Mouse (Mus musculus): ENCODE data around the gene Ryr2. TPM values are rescaled to one million over a fixed set of nuclear protein-coding genes. Genes with fewer than 3 reads are reported as not detected.

Ryr2 gene
- polyA plus RNA-seq, 1 experiment, result not detected

- Histone ChIP-seq H3K27ac (ENCODE audit: insufficient read depth, low read depth, low read length) (no peak overlapping the region), H3K4me3 (ENCODE audit: insufficient read depth, low read length) (no peak overlapping the region), H3K4me1 (ENCODE audit: control insufficient read depth, insufficient read depth, low read length) (no peaks in the 10 kb centered on the region)
- TF ChIP-seq POLR2A (IDR thresholded peaks at IDR 0.05; ENCODE audit: borderline replicate concordance, low read depth, low read length) (no peak), CTCF (IDR thresholded peaks at IDR 0.05; ENCODE audit: low read depth, low read length) (no peak)
Measured at GRCm38 (mm10) chr13:11928709-11929108, 178.0 kb downstream of the Ryr2 start.

GRCm38 (mm10) chr13:11927727-11928126 is 179.0 kb downstream of the Ryr2 start:
- TF ChIP-seq POLR2A (IDR thresholded peaks at IDR 0.05; ENCODE audit: borderline replicate concordance, low read depth, low read length) (no peak), CTCF (IDR thresholded peaks at IDR 0.05; ENCODE audit: low read depth, low read length) (no peak)
- Histone ChIP-seq H3K27ac (ENCODE audit: insufficient read depth, low read depth, low read length) (no peak overlapping the region), H3K4me1 (ENCODE audit: control insufficient read depth, insufficient read depth, low read length) (no peaks in the 10 kb centered on the region), H3K4me3 (ENCODE audit: insufficient read depth, low read length) (no peak overlapping the region)

DNA sequence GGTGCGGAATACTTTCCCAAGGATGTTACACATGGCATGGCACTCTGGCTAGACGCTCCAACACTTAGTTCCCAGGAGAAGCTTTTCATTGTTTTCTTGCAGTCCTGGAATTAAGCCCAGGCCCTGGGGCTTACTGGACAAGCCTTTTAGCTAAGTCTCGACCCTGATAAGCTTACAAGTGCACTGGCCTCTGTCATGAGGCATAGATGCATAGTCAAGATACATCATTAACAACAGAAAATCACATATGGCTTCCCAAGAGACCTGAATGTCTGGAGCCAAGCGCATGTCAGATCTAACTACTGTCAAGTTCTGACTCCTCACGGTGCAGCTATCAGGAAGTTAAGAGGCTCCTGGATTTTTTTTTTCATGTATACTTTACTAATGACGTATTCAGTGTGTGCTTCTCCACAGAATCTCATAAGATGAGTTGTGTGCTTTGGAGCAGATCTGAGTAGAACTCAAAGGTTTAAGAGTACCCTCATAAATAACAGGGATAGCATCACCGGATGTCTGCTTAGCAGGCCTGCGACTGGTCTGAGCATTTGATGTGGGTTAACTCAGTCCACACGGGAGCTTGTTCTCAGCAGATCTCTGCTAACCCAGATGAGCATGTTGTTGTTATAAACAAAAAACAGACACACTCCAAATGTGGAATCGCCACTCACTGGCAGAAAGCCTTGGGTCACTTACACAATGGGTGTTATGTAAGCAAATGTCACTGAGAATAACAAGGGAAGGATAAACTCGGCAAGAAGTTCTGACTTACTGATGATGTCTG is 179.8 kb downstream of the Ryr2 start:
- H3K4me3 ChIP-seq (ENCODE audit: insufficient read depth, low read length), result no peak overlapping the region
- no peak overlapping the region for H3K27ac ChIP-seq (ENCODE audit: insufficient read depth, low read depth, low read length)
- no peaks in the 10 kb centered on the region for H3K4me1 ChIP-seq (ENCODE audit: control insufficient read depth, insufficient read depth, low read length)
- no peak for TF ChIP-seq POLR2A (IDR thresholded peaks at IDR 0.05; ENCODE audit: borderline replicate concordance, low read depth, low read length)
- no peak for TF ChIP-seq CTCF (IDR thresholded peaks at IDR 0.05; ENCODE audit: low read depth, low read length)

DNA sequence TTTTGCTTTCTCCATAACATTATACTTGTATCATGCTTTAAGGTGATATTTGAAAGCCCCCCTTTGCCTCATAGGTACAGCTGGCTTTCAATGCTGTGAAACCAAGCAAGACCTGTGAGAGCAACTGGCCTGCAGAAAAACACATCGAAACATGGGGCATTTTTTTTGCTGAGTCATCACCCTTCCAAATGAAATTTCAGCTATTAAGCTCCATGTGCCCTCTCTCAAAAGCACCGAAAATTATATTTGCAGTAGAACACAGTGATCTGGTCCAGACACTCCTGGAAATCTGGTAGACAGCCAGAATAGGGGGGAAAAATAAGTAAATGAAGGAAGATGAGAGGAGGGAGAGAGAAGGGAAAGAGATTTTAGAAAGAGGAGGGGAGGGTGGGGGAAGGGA is 180.5 kb downstream of the Ryr2 start:
- no peak overlapping the region for H3K4me3 ChIP-seq (ENCODE audit: insufficient read depth, low read length)
- H3K27ac ChIP-seq (ENCODE audit: insufficient read depth, low read depth, low read length), result no peak overlapping the region
- TF ChIP-seq CTCF (IDR thresholded peaks at IDR 0.05; ENCODE audit: low read depth, low read length), result no peak
- no peak for TF ChIP-seq POLR2A (IDR thresholded peaks at IDR 0.05; ENCODE audit: borderline replicate concordance, low read depth, low read length)
- H3K4me1 ChIP-seq (ENCODE audit: control insufficient read depth, insufficient read depth, low read length), result no peaks in the 10 kb centered on the region

DNA sequence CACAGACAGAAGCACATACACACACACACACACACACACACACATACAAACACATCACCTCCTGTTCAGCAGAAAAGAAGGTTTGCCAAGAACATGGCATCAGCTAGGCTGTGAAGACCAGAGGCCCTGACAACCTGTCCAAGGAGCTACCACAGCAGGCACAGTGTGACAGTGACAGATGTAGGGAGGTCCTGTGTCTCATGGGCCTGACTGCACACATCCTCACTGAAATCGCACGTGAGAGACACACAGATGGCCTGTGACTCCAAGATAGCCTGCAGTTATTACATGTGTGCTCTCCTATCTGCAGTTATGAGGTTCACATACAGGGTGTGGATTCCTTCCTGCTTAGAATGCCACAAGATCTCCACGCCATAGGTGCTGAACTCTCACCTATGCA is 182.0 kb downstream of the Ryr2 start:
- H3K4me1 ChIP-seq (ENCODE audit: control insufficient read depth, insufficient read depth, low read length), result no peaks in the 10 kb centered on the region
- TF ChIP-seq CTCF (IDR thresholded peaks at IDR 0.05; ENCODE audit: low read depth, low read length) (no peak), POLR2A (IDR thresholded peaks at IDR 0.05; ENCODE audit: borderline replicate concordance, low read depth, low read length) (no peak)
- no peak overlapping the region for H3K4me3 ChIP-seq (ENCODE audit: insufficient read depth, low read length)
- no peak overlapping the region for H3K27ac ChIP-seq (ENCODE audit: insufficient read depth, low read depth, low read length)

DNA sequence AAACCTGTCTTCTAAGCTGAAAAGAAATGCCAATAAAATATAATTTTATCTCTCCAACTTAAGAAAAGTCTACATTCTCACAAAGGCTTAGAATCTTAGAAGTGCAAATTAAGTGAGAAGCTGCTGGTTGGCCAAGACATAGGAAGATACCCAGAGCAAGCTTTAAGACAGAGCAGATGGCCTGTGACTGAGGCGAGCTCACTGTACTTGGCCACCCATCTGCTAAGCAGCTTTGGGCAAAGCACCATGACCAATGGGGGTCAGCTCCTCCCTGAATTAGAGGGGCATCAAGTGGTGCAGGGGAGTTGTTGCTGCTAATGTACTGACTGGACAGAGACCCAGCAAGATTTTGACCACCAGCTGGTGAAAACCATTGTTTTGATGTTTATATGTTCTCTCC is 186.2 kb downstream of the Ryr2 start:
- H3K27ac ChIP-seq (ENCODE audit: insufficient read depth, low read depth, low read length), result no peak overlapping the region
- no peaks in the 10 kb centered on the region for H3K4me1 ChIP-seq (ENCODE audit: control insufficient read depth, insufficient read depth, low read length)
- no peak for TF ChIP-seq CTCF (IDR thresholded peaks at IDR 0.05; ENCODE audit: low read depth, low read length)
- H3K4me3 ChIP-seq (ENCODE audit: insufficient read depth, low read length), result no peak overlapping the region

DNA sequence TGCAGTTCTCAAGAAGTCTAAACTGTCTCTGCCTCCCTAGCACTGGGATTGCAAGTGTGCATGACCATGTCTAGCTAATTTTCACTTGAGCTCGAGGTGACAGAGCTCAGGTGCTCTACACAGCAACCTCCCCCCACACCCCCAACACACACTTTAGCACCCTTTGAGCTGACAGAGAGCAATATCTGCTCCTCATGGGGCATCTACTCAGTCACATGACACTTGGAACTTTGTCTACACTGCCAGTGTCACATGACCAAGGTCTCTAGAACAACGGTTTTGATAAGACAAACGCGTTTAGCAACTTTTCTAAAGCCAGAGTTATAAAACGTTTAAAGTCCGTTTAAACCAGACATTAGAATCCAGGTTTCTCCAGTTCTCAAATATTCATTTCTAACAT is 187.3 kb downstream of the Ryr2 start:
- Histone ChIP-seq H3K27ac (ENCODE audit: insufficient read depth, low read depth, low read length) (no peak overlapping the region), H3K4me3 (ENCODE audit: insufficient read depth, low read length) (no peak overlapping the region), H3K4me1 (ENCODE audit: control insufficient read depth, insufficient read depth, low read length) (no peaks in the 10 kb centered on the region)
- TF ChIP-seq CTCF (IDR thresholded peaks at IDR 0.05; ENCODE audit: low read depth, low read length) (no peak), POLR2A (IDR thresholded peaks at IDR 0.05; ENCODE audit: borderline replicate concordance, low read depth, low read length) (no peak)

DNA sequence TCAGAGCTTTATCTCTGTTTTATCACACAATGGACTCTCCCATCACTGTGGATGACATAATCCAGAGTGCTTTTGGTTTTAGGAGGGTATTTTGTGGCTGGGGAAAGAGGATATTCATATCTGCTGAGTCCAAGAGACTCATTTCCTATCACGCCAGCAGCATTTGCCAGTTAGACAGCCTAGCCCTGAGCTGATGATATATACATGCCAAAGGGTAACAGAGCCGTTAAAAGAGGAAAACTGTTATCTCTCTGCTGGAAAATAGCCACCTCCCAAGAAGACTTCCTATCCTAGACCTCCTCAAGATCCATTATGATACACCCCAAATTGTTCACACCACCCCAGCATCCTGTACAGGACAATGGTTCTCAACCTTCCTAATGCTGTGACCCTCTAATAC is 191.1 kb downstream of the Ryr2 start:
- H3K4me3 ChIP-seq (ENCODE audit: insufficient read depth, low read length), result no peak overlapping the region
- H3K4me1 ChIP-seq (ENCODE audit: control insufficient read depth, insufficient read depth, low read length), result no peaks in the 10 kb centered on the region
- no peak for TF ChIP-seq CTCF (IDR thresholded peaks at IDR 0.05; ENCODE audit: low read depth, low read length)
- TF ChIP-seq POLR2A (IDR thresholded peaks at IDR 0.05; ENCODE audit: borderline replicate concordance, low read depth, low read length), result no peak
- H3K27ac ChIP-seq (ENCODE audit: insufficient read depth, low read depth, low read length), result no peak overlapping the region

GRCm38 (mm10) chr13:11914682-11915081 is 192.1 kb downstream of the Ryr2 start:
- Histone ChIP-seq H3K4me3 (ENCODE audit: insufficient read depth, low read length) (no peak overlapping the region), H3K27ac (ENCODE audit: insufficient read depth, low read depth, low read length) (no peak overlapping the region), H3K4me1 (ENCODE audit: control insufficient read depth, insufficient read depth, low read length) (no peaks in the 10 kb centered on the region)
- TF ChIP-seq POLR2A (IDR thresholded peaks at IDR 0.05; ENCODE audit: borderline replicate concordance, low read depth, low read length), result no peak
- TF ChIP-seq CTCF (IDR thresholded peaks at IDR 0.05; ENCODE audit: low read depth, low read length), result no peak

DNA sequence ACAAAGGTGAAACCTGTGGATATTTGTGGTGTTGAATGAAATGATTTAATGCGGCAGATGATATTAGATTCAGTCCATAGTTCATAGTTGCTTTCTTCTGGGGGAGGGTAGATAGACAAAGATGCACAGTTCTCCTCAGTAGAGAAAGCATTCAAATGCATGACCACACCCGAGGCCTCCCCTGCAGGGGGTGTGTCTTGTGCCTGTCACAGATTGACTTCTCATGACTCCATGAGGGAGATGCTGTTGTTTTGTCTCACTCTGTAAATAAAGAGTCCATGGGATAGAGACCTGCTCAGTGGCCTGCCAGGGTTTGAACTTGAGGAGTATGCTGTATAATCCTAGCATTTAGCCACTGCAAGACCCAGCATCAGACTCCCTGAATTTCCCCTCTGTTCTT is 194.5 kb downstream of the Ryr2 start:
- TF ChIP-seq POLR2A (IDR thresholded peaks at IDR 0.05; ENCODE audit: borderline replicate concordance, low read depth, low read length) (no peak), CTCF (IDR thresholded peaks at IDR 0.05; ENCODE audit: low read depth, low read length) (no peak)
- Histone ChIP-seq H3K4me3 (ENCODE audit: insufficient read depth, low read length) (no peak overlapping the region), H3K4me1 (ENCODE audit: control insufficient read depth, insufficient read depth, low read length) (no peaks in the 10 kb centered on the region), H3K27ac (ENCODE audit: insufficient read depth, low read depth, low read length) (no peak overlapping the region)

Data from bone marrow macrophage, adult 2 months (primary cell).